Mouse (Mus musculus) natural killer cell, adult 2 months (primary cell): ENCODE measurements around the gene Sh2d4b.

Experiments
- DNase-seq, 2 experiments: peaks; one replicate each; pipeline ENCODE4 v3.0.0; 2022; ENCODE audit warnings: low spot score in 2 of 2

Sh2d4b gene

GRCm38 (mm10) chr14:40837397-40837796, 55.7 kb downstream of the Sh2d4b start:
- no peak for DNase-seq

- no peak for DNase-seq
Measured at GRCm38 (mm10) chr14:40830505-40830904, 62.6 kb downstream of the Sh2d4b start.

GRCm38 (mm10) chr14:40830094-40830493, 63.0 kb downstream of the Sh2d4b start:
- DNase-seq = no peak

- DNase-seq = no peak
Measured at GRCm38 (mm10) chr14:40818051-40818450, 75.0 kb downstream of the Sh2d4b start.

- DNase-seq = no peak
Measured at GRCm38 (mm10) chr14:40816715-40817114, 76.4 kb downstream of the Sh2d4b start.

- no peak for DNase-seq
Measured at GRCm38 (mm10) chr14:40791606-40792005, 101.5 kb downstream of the Sh2d4b start.

GRCm38 (mm10) chr14:40789110-40789509, 104.0 kb downstream of the Sh2d4b start:
- no peak for DNase-seq

GRCm38 (mm10) chr14:40769097-40770090, 123.7 kb downstream of the Sh2d4b start:
- DNase-seq = no peak
